Mouse (Mus musculus) limb, embryonic 13.5 days (tissue): ENCODE measurements around the gene Tmem54. TPM values are rescaled to one million over a fixed set of nuclear protein-coding genes. Genes with fewer than 3 reads are reported as not detected.

Experiments
- ATAC-seq: fragments of 200-750 bp; cut with Nextera tagmentation; 2 replicates; pipeline ENCODE4 v1.8.0; 2017; ENCODE audit warnings: low read depth, moderate number of reproducible peaks, moderate TSS enrichment; ENCODE audit not compliant: low FRiP score
- H3K27ac ChIP-seq: fragments of 300-500 bp; sonication (generic); 2 replicates; pipeline ENCODE4 v1.5.1; 2015; ENCODE audit warnings: inconsistent platforms, mild to moderate bottlenecking, moderate library complexity
- H3K27me3 ChIP-seq: fragments of 300-500 bp; sonication (generic); 2 replicates; pipeline ENCODE4 v1.6.1; 2015; ENCODE audit warnings: mild to moderate bottlenecking, inconsistent platforms
- H3K36me3 ChIP-seq: fragments of 300-500 bp; sonication (generic); 2 replicates; pipeline ENCODE4 v1.6.1; 2015; ENCODE audit warnings: inconsistent platforms, mild to moderate bottlenecking, moderate library complexity
- H3K4me1 ChIP-seq: fragments of 300-500 bp; sonication (generic); 2 replicates; pipeline ENCODE4 v1.6.1; 2015; ENCODE audit warnings: inconsistent platforms
- H3K4me2 ChIP-seq: fragments of 300-500 bp; sonication (generic); replicated peaks from 2 replicates; pipeline ENCODE4 v1.6.1; 2015; ENCODE audit warnings: inconsistent platforms, mild to moderate bottlenecking, moderate library complexity
- H3K4me3 ChIP-seq: fragments of 300-500 bp; sonication (generic); 2 replicates; pipeline ENCODE4 v1.5.1; 2015; ENCODE audit warnings: moderate library complexity, mild to moderate bottlenecking, inconsistent platforms
- H3K9ac ChIP-seq: fragments of 300-500 bp; sonication (generic); 2 replicates; pipeline ENCODE4 v1.6.1; 2015; ENCODE audit warnings: mild to moderate bottlenecking, inconsistent platforms
- H3K9me3 ChIP-seq: fragments of 300-500 bp; sonication (generic); 2 replicates; pipeline ENCODE4 v1.6.1; 2016; ENCODE audit warnings: inconsistent platforms
- WGBS: fragments of 180-500 bp; shearing (Covaris S2); methylation state at CpG from one replicate; pipeline ENCODE4 v1.1.7; 2015; 5-methylcytosine and 5-hydroxymethylcytosine counted together
- polyA plus RNA-seq: library from polyadenylated mRNA; unstranded; fragments of >200 nt; fragmentation: Nextera tagmentation; extraction: Ambion mirVana; gene quantifications from 2 replicates; pipeline ENCODE4 v1.2.1, GENCODE M21; 2015

Tmem54 gene
- polyA plus RNA-seq, 1 experiment from 2014 or later: 5.6 TPM

GRCm38 (mm10) chr4:129122107-129122506, 16.8 kb downstream of the Tmem54 start:
- H3K4me1 ChIP-seq: peaks cover 28% of the 10 kb centered on the region
- no peaks in the 10 kb centered on the region for H3K36me3 ChIP-seq
- peaks cover 86% of the 10 kb centered on the region for H3K27me3 ChIP-seq
- H3K4me3 ChIP-seq: no peak overlapping the region
- no peak for ATAC-seq
- WGBS: 27% methylated on average over 9 of the region's 9 CpGs
- H3K4me2 ChIP-seq: no peak overlapping the region
- no peaks in the 10 kb centered on the region for H3K9me3 ChIP-seq
- no peak overlapping the region for H3K27ac ChIP-seq
- H3K9ac ChIP-seq: no peak overlapping the region

- Histone ChIP-seq H3K9ac (no peak overlapping the region), H3K9me3 (no peaks in the 10 kb centered on the region), H3K27me3 (peaks cover 86% of the 10 kb centered on the region), H3K36me3 (no peaks in the 10 kb centered on the region), H3K4me2 (no peak overlapping the region), H3K4me1 (peaks cover 28% of the 10 kb centered on the region), H3K4me3 (no peak overlapping the region), H3K27ac (no peak overlapping the region)
- WGBS: 35% methylated on average over 8 of the region's 8 CpGs
- no peak for ATAC-seq
Observed at GRCm38 (mm10) chr4:129122719-129123118, 17.4 kb downstream of the Tmem54 start.

DNA sequence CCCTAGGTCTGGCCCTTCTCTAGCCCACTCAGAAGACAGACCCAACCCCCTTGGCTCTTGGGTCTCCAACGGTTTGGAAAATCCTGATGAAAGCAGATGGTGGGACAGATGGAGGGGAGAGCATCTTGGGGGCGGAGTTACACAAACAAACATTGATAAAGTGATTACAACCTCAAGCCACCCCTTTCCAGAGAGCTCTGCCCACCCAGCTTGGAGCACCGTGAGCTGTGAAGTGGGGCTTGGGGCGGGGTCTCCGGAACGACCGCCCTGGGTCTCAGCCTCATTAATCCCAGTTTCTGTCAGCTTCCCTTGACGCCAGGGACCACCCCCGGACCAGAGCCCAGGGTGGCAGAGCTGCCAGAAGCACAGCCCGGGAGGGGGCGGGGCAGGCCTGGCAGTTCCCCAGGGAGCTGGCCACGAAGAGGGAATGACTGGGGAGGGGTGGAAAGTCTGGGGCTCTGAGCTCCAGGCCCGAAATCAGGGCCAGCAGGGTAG, 19.4 kb downstream of the Tmem54 start:
- no peaks in the 10 kb centered on the region for H3K36me3 ChIP-seq
- peaks cover 41% of the 10 kb centered on the region for H3K4me1 ChIP-seq
- H3K4me2 ChIP-seq: no peak overlapping the region
- no peaks in the 10 kb centered on the region for H3K9me3 ChIP-seq
- WGBS: 4% methylated on average over 13 of the region's 13 CpGs
- H3K27me3 ChIP-seq: peaks cover 75% of the 10 kb centered on the region
- H3K27ac ChIP-seq: no peak overlapping the region
- no peak overlapping the region for H3K9ac ChIP-seq
- ATAC-seq: no peak
- H3K4me3 ChIP-seq: no peak overlapping the region

- Histone ChIP-seq H3K27me3 (peaks cover 63% of the 10 kb centered on the region), H3K4me3 (no peak overlapping the region), H3K9me3 (no peaks in the 10 kb centered on the region), H3K4me1 (peaks cover 50% of the 10 kb centered on the region), H3K36me3 (no peaks in the 10 kb centered on the region), H3K9ac (no peak overlapping the region), H3K27ac (no peak overlapping the region), H3K4me2 (peak overlapping the region; percentile 28; the same call in 1 of the 2 replicates)
- 24% methylated on average over 19 of the region's 19 CpGs for WGBS
- no peak for ATAC-seq
Observed at GRCm38 (mm10) chr4:129125736-129126451, 20.5 kb downstream of the Tmem54 start.

- H3K9ac ChIP-seq: no peak overlapping the region
- H3K36me3 ChIP-seq: no peaks in the 10 kb centered on the region
- no peak overlapping the region for H3K27ac ChIP-seq
- H3K4me2 ChIP-seq: no peak overlapping the region
- H3K9me3 ChIP-seq: no peaks in the 10 kb centered on the region
- no peak overlapping the region for H3K4me3 ChIP-seq
- WGBS: 60% methylated on average over 13 of the region's 13 CpGs
- H3K4me1 ChIP-seq: peaks cover 48% of the 10 kb centered on the region
- peaks cover 34% of the 10 kb centered on the region for H3K27me3 ChIP-seq
- ATAC-seq: no peak
Observed at GRCm38 (mm10) chr4:129128582-129129338, 23.4 kb downstream of the Tmem54 start.

DNA sequence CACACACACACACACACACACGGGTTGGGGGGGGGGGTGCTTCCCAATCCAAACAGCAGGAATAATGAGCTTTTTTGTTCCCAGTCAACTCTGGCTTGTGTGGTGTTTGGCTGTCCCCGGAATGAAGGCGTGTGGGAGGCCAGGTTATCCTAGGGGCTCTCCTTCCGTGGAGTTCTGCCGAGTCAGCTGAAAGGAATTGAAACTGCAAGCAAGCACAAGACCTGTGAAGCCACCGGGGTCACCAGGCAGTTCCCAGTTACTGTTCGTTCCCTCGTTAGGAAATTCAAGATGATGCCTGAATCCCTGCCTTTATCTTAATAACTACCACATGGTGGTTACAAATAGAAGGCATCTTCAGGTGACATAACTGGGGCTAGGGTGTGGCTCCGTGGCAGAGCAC, 24.0 kb downstream of the Tmem54 start:
- H3K4me2 ChIP-seq: no peak overlapping the region
- H3K27me3 ChIP-seq: peaks cover 28% of the 10 kb centered on the region
- no peaks in the 10 kb centered on the region for H3K36me3 ChIP-seq
- WGBS: 32% methylated on average over 9 of the region's 9 CpGs
- ATAC-seq: no peak
- no peak overlapping the region for H3K9ac ChIP-seq
- no peak overlapping the region for H3K4me3 ChIP-seq
- peaks cover 48% of the 10 kb centered on the region for H3K4me1 ChIP-seq
- H3K27ac ChIP-seq: no peak overlapping the region
- H3K9me3 ChIP-seq: no peaks in the 10 kb centered on the region

GRCm38 (mm10) chr4:129130149-129130548, 24.8 kb downstream of the Tmem54 start:
- H3K27me3 ChIP-seq: peaks cover 21% of the 10 kb centered on the region
- no peaks in the 10 kb centered on the region for H3K9me3 ChIP-seq
- no peaks in the 10 kb centered on the region for H3K36me3 ChIP-seq
- H3K4me1 ChIP-seq: peaks cover 51% of the 10 kb centered on the region
- H3K9ac ChIP-seq: 0 out of 2 replicates have a peak overlapping the region, but pooled peaks have one; percentile 62
- H3K27ac ChIP-seq: peak overlapping the region; percentile 63
- WGBS: 4% methylated on average over 8 of the region's 8 CpGs
- ATAC-seq: peak; percentile 49
- H3K4me3 ChIP-seq: peak overlapping the region; percentile 44
- peak overlapping the region; percentile 61 for H3K4me2 ChIP-seq

DNA sequence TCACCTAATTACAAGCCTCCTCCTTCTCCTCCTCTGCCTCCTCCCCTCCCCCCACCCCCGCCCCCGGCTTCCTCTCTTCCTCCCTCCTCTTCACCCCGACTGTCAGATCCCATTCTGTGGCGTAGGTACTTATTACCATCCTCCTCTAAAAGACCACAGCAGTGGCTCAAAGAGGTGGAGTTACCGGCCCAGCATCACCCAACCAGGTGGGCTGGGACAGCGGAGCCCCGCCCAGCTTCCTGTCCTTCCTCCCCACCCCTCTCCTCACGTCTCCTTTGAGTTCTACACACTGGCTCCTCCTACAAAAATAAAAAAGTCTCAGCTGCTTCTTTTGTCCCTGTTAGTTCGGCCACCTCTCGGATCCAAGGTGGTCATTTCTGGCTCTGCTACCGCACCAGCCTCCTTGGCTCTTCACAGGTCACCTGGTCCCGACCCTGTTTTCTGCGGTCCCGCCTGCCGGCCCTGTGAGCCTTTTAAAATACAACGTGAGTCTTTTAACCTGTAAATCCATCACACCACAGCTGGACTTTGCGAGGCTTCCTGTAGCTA, 25.5 kb downstream of the Tmem54 start:
- peaks cover 44% of the 10 kb centered on the region for H3K4me1 ChIP-seq
- H3K9me3 ChIP-seq: no peaks in the 10 kb centered on the region
- 2% methylated on average over 17 of the region's 17 CpGs for WGBS
- H3K9ac ChIP-seq: peak overlapping the region; percentile 62
- H3K36me3 ChIP-seq: no peaks in the 10 kb centered on the region
- peak overlapping the region; percentile 73; the same call in 1 of the 2 replicates for H3K27ac ChIP-seq
- peak overlapping the region; percentile 44 for H3K4me3 ChIP-seq
- peak overlapping the region; percentile 61 for H3K4me2 ChIP-seq
- ATAC-seq: peak; percentile 83
- peaks cover 21% of the 10 kb centered on the region for H3K27me3 ChIP-seq

DNA sequence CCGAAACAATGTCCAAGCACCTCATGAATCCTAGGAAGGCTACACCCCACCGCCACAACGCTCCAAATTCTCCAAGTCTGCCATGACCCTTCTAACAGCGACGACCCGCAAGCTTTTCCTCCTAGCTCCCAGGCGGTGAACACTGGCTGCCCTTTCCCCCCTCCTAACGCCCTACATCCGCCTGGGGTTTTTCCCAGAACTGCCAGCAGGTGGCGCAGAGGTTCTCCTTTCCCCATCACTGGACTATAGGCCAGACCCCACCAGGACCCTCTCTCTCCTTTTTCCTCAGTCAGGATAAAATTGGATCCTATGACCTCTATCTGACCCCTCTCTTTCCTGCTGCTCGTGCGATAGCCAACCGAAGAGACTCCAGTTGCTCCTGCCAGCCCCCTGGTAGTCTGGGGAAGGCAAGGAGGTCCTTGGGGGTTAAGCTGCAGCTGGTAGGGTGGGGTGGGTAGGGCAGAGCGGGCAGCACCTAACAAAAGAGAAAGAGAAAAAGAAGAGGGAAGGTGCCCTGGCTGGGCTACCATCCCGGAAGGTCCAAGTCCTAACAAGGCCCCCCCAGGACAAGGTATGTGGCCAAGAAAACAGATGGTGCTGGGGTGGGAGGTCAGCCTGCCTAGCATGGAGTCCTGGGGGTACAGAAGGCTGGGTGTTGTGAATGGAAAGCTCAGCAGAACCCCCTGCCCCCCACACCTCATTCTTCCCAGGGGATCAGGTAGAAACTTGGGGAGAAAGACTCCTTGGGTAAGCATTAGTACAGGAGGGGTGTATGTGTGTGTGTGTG, 29.6 kb downstream of the Tmem54 start:
- peaks cover 42% of the 10 kb centered on the region for H3K27me3 ChIP-seq
- peak overlapping the region; percentile 64; the same call in 1 of the 2 replicates for H3K4me3 ChIP-seq

DNA sequence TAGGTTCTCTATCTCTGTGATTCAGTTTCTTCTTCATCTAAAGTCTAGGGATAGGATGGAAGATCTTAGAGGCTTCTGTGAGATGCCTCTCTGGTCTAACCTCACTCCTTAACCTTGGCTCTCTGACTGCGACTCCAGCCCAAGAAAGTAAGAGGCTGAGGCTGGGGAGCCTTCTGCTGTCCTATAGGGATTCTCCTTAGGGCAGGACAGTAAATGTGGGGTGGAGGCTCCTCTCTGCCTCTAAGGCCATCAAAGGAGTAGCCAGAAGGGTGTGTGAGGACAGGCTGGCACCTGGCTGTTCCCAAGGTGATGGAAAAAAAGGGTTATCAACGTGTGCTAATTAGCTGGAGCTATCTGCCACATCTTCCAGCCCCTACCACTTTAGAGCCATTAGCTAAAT, 30.3 kb downstream of the Tmem54 start:
- H3K4me2 ChIP-seq: no peak overlapping the region; the same call in 1 of the 2 replicates
- H3K27me3 ChIP-seq: peaks cover 42% of the 10 kb centered on the region
- no peaks in the 10 kb centered on the region for H3K9me3 ChIP-seq
- H3K27ac ChIP-seq: no peak overlapping the region
- H3K9ac ChIP-seq: no peak overlapping the region
- 0 out of 2 replicates have a peak, but pooled peaks cover 3% of the 10 kb centered on the region for H3K36me3 ChIP-seq
- H3K4me3 ChIP-seq: peak overlapping the region; percentile 64
- WGBS: 53% methylated on average over 2 of the region's 2 CpGs
- no peak for ATAC-seq
- peaks cover 28% of the 10 kb centered on the region for H3K4me1 ChIP-seq

More for the DNA sequence above, 29.6 kb downstream of the Tmem54 start:
- Histone ChIP-seq H3K27ac (no peak overlapping the region), H3K4me2 (peak overlapping the region; percentile 49), H3K9me3 (no peaks in the 10 kb centered on the region), H3K9ac (no peak overlapping the region), H3K4me1 (peaks cover 34% of the 10 kb centered on the region), H3K36me3 (0 out of 2 replicates have a peak, but pooled peaks cover 3% of the 10 kb centered on the region)
- ATAC-seq: peak; percentile 20; the same call in 1 of the 2 replicates
- 9% methylated on average over 15 of the region's 15 CpGs for WGBS

- Histone ChIP-seq H3K27me3 (peaks cover 42% of the 10 kb centered on the region), H3K9me3 (no peaks in the 10 kb centered on the region), H3K36me3 (0 out of 2 replicates have a peak, but pooled peaks cover 3% of the 10 kb centered on the region), H3K4me3 (peak overlapping the region; percentile 64), H3K4me1 (peaks cover 23% of the 10 kb centered on the region), H3K27ac (no peak overlapping the region), H3K4me2 (peak overlapping the region; percentile 92), H3K9ac (peak overlapping the region; percentile 78)
- no peak for ATAC-seq
- 30% methylated on average over 9 of the region's 9 CpGs for WGBS
Observed at GRCm38 (mm10) chr4:129136189-129136578, 30.8 kb downstream of the Tmem54 start.
